Mouse (Mus musculus): ENCODE data around the gene Gm4767. TPM values are rescaled to one million over a fixed set of nuclear protein-coding genes. Genes with fewer than 3 reads are reported as not detected.

Gm4767 gene
- 4.2 TPM for polyA plus RNA-seq (2014; fragmentation: Illumina TruSeq; extraction: RNeasy Lipid Tissue Mini Kit (QIAGEN cat#74804); ENCODE audit: low read depth, low replicate concordance)

DNA sequence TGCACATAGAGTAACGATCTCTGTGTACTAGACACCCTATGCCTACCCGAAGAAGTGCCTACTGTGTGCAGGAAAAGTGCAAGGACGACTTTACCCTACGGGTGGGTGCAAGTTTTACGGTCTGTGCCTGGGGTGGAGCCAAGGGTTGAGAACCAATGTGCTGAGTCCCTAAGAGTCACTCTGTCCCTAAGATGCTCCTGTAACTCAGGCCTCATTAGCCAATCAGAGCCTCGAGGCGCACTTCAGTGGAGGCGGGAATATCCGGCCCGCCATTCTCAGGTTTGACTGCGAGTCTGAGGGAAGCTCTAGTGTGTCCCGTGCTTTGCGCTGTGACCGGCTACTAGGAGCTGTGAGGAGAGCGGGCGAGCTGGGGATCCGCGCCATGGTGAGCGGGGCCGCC is at the start of gene Gm4767:
Gene Gm4767, plus strand, starts transcription at position 288 of the 400 bp plus-strand sequence.

GRCm38 (mm10) chr10:81770506-81771403 is 41.2 kb upstream of the Gm4767 start, which contains the start of gene Gm3055:
Gene Gm3055, minus strand, starts transcription at chr10:81771161.

GRCm38 (mm10) chr10:81863409-81864407 is 51.7 kb downstream of the Gm4767 start, which contains the start of gene Gm32687:
Gene Gm32687, plus strand, starts transcription at chr10:81863934.

Other genes with a start within 250 kb of the Gm4767 start
- gene Tle2, start 237.6 kb upstream of the Gm4767 start, polyA plus RNA-seq (2014; fragmentation: Illumina TruSeq; extraction: RNeasy Lipid Tissue Mini Kit (QIAGEN cat#74804); ENCODE audit: low read depth, low replicate concordance) = 1.1 TPM
- 2.0 TPM for gene Tle6, start 211.1 kb upstream of the Gm4767 start, polyA plus RNA-seq (2014; fragmentation: Illumina TruSeq; extraction: RNeasy Lipid Tissue Mini Kit (QIAGEN cat#74804); ENCODE audit: low read depth, low replicate concordance)
- 3.1 TPM for gene BC025920, start 205.9 kb upstream of the Gm4767 start, polyA plus RNA-seq (2014; fragmentation: Illumina TruSeq; extraction: RNeasy Lipid Tissue Mini Kit (QIAGEN cat#74804); ENCODE audit: low read depth, low replicate concordance)
- gene Sirt6, start 184.4 kb upstream of the Gm4767 start, polyA plus RNA-seq (2014; fragmentation: Illumina TruSeq; extraction: RNeasy Lipid Tissue Mini Kit (QIAGEN cat#74804); ENCODE audit: low read depth, low replicate concordance) = not detected
- 2.2 TPM for gene Ankrd24, start 183.6 kb upstream of the Gm4767 start, polyA plus RNA-seq (2014; fragmentation: Illumina TruSeq; extraction: RNeasy Lipid Tissue Mini Kit (QIAGEN cat#74804); ENCODE audit: low read depth, low replicate concordance)
- 16.4 TPM for gene Gm10778, start 163.1 kb upstream of the Gm4767 start, polyA plus RNA-seq (2014; fragmentation: Illumina TruSeq; extraction: RNeasy Lipid Tissue Mini Kit (QIAGEN cat#74804); ENCODE audit: low read depth, low replicate concordance)
- 35.5 TPM for gene Zfp433, start 107.4 kb upstream of the Gm4767 start, polyA plus RNA-seq (2014; fragmentation: Illumina TruSeq; extraction: RNeasy Lipid Tissue Mini Kit (QIAGEN cat#74804); ENCODE audit: low read depth, low replicate concordance)
- 15.8 TPM for gene Gm3055, start 41.0 kb upstream of the Gm4767 start, polyA plus RNA-seq (2014; fragmentation: Illumina TruSeq; extraction: RNeasy Lipid Tissue Mini Kit (QIAGEN cat#74804); ENCODE audit: low read depth, low replicate concordance)
- 25.6 TPM for gene Gm32687, start 51.7 kb downstream of the Gm4767 start, polyA plus RNA-seq (2014; fragmentation: Illumina TruSeq; extraction: RNeasy Lipid Tissue Mini Kit (QIAGEN cat#74804); ENCODE audit: low read depth, low replicate concordance)
- gene Zfp781, start 118.3 kb downstream of the Gm4767 start, polyA plus RNA-seq (2014; fragmentation: Illumina TruSeq; extraction: RNeasy Lipid Tissue Mini Kit (QIAGEN cat#74804); ENCODE audit: low read depth, low replicate concordance) = 4.1 TPM
- gene Zfp873, start 235.9 kb downstream of the Gm4767 start, polyA plus RNA-seq (2014; fragmentation: Illumina TruSeq; extraction: RNeasy Lipid Tissue Mini Kit (QIAGEN cat#74804); ENCODE audit: low read depth, low replicate concordance) = 18.6 TPM